Mouse (Mus musculus) layer of hippocampus, postnatal 25 days (tissue): ENCODE measurements around the gene Atp2b2. TPM values are rescaled to one million over a fixed set of nuclear protein-coding genes. Genes with fewer than 3 reads are reported as not detected.

Source experiments
- microRNA-seq, 2 experiments: library from miRNA; unstranded; fragments of <30 nt; microRNA quantifications; one replicate each; pipeline ENCODE4 v1.2.0; 2021
- total RNA-seq, 2 experiments: library from RNA; stranded (reverse); gene quantifications; 2 replicates each; pipeline ENCODE4 v1.2.3; 2021

Gene Atp2b2
- total RNA-seq, 2 experiments from 2014 or later: 313 to 346 TPM

Small RNA genes lying within 50 kb of the gene (microRNA-seq; reads per million reads assigned to microRNA genes)
- gene Mir7042: 0.18 to 0.40 reads per million in 2 experiments

Other genes with a start within 250 kb of the Atp2b2 start
- gene Slc6a11, start 88.6 kb upstream of the Atp2b2 start, total RNA-seq: 10 to 100 TPM; 92.1 to 98.6 TPM
- 100 to 1,000 TPM; 292 to 295 TPM for gene Slc6a1, start 240.0 kb upstream of the Atp2b2 start, total RNA-seq